Mouse (Mus musculus) induced T-regulatory cell, adult 2 months (primary cell): ENCODE data around the gene Pkp4.
"Not testable (repeated sequence)": the region's sequence is repeated elsewhere in the genome, so short reads cannot be mapped to it uniquely, and the experiment has no call there.

Source experiments
- DNase-seq: peaks from one replicate; pipeline ENCODE4 v3.0.0-alpha.2; 2012; ENCODE audit warnings: low read depth

Pkp4 gene

GRCm38 (mm10) chr2:59383852-59384776, 223.5 kb downstream of the Pkp4 start:
- DNase-seq: no peak

DNA sequence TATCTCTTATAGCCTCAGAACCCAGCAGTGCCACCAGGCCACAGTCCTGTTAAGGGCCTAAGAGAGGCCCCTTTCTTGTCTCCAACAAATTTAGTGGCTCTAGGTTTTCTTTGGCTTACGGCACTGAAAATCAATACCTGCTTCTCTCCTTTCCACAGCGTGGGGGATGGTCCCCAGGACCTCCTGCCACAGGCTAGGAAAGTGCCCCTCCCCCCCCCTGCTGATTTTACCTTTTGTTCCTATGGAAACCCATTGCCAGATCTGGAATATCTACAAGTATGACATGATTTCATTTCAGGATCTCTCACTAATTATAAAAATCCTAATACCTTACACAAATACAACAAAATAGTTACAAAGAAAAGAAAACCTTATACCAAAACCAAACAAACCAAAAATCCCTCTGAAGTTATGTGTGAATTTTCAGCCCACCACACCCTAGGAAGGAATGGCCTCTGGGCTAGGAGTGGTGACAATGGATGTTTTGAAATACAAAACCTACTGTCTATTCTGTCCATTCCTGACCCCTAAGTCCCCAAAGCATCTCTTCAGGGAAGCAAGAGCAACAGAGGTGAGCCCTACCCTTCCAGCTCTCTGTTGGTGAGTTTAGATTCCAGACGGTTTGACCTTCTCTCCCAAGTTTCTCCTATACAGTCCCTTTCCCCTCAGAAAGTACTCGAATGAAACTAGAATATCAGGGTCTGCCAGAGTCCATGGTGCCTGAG, 224.7 kb downstream of the Pkp4 start:
- DNase-seq: no peak

DNA sequence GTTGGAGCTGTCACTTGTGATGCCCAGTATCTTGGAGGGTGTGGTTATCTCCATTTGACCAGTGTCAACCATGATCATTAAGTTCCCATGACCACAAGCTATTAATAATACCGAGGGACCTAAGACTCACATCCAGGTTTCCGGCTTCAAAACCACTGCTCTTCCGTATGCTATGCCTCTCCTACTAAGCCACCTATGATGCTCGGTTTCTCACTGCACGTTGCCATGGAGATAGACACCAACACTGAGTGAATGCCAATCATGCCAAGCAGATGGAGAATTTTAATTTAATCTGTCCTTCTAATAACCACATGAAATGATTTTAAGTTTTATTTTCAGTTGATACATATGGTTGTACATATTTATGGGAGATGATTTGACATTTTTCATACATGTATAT, 229.3 kb downstream of the Pkp4 start:
- DNase-seq: no peak

- DNase-seq: peak; percentile 24
These were observed 232.5 kb downstream of the Pkp4 start for GRCm38 (mm10) chr2:59393177-59393576.

GRCm38 (mm10) chr2:59394651-59395050, 234.0 kb downstream of the Pkp4 start:
- DNase-seq: no peak

- DNase-seq: not testable (repeated sequence)
These were observed 234.6 kb downstream of the Pkp4 start for GRCm38 (mm10) chr2:59395160-59395650.

GRCm38 (mm10) chr2:59396555-59396954, 235.9 kb downstream of the Pkp4 start:
- DNase-seq: no peak

- no peak for DNase-seq
These were observed 236.9 kb downstream of the Pkp4 start for GRCm38 (mm10) chr2:59397531-59397930.

DNA sequence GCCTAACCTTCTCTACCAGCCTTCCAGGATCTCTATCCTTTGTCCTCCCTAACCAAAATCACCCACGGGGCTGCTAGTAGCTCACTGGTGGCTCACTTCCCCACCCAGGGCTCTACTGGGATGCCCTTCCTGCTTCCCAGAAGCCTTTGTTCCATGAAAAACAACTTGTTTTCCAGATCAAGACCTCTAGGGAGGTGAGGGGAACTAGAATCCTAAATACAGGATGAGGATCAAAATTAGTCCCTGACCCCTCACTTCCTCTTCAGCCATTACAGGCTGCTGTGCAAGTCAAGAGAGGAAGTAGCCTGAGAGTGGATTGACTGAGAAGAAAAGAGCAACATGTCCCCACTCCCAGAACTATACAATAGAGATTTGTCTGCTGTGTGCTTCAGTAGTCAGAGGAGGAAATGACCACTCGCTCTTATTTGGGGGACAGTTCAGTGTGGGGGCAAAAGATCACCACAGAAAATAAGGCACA, 240.3 kb downstream of the Pkp4 start:
- no peak for DNase-seq

GRCm38 (mm10) chr2:59401841-59402461, 241.3 kb downstream of the Pkp4 start:
- DNase-seq: no peak

DNA sequence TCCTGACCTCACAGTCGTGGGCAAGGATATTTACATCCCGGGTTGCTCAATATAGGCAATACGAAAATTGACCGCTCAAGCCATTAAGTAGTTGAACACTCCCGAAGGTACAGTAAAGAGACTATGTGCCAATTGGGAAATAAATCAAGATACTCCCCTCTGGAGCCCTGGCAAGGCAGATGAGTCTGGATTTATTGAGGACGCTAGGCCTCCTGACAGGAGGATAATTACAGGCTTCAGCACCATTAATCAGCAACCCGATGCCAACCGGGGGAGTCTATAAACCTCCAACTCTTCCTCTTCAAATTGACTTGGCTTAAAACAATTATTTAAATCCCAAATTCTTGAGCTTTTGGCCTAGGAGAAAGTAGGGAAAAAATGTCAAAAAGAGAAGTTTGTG, 243.4 kb downstream of the Pkp4 start:
- DNase-seq: no peak
